Mouse (Mus musculus) ES-Bruce4 (cell line): ENCODE data around the gene Slc48a1.

Experiments used
- CTCF ChIP-seq: IDR thresholded peaks from one replicate; pipeline ENCODE4 v1.8.1; 2011; ENCODE audit warnings: low read depth, low read length
- POLR2A ChIP-seq: IDR thresholded peaks from one replicate; pipeline ENCODE4 v1.8.1; 2011; ENCODE audit warnings: low read length; ENCODE audit not compliant: insufficient read depth

GRCm38 (mm10) chr15:97773108-97773507 lies 5.2 kb upstream of the Slc48a1 start:
- TF ChIP-seq POLR2A, result no peak
- TF ChIP-seq CTCF, result no peak
